Comparison of ENCODE assay signal across 17 mouse cellular contexts in genomic region chr14:32903203-32903602, GRCm38 (mm10). TPM values are rescaled to one million over a fixed set of nuclear protein-coding genes. Genes with fewer than 3 reads are reported as not detected.
"Had no signal": no experiment of that assay in that cellular context is flagged by ENCODE, and none has a peak within 500 bp of the region (broad histone marks: within the 10 kb centered on the region; RNA-seq: fewer than 3 reads in every experiment).

No protein-coding gene starts in this region.

- H3K27ac ChIP-seq: layer of hippocampus, adult 2 months; limb, embryonic 10.5 days; midbrain, embryonic 10.5 days; neural tube, embryonic 15.5 days had no signal

- H3K27me3 ChIP-seq: neural tube, embryonic 15.5 days had no signal

- H3K4me2 ChIP-seq: lung, embryonic 14.5 days; neural tube, embryonic 15.5 days had no signal

- H3K4me3 ChIP-seq: layer of hippocampus, adult 2 months; limb, embryonic 10.5 days; midbrain, embryonic 10.5 days; myocyte; neural tube, embryonic 15.5 days had no signal

- DNase-seq: kidney, adult 18-20 months; kidney, postnatal 10 days; kidney, postnatal 4 days; lung, embryonic 14.5 days; lung, postnatal 10 days; lung, postnatal 4 days; midbrain, embryonic 14.5 days; right cerebral cortex, adult 18-20 months; right cerebral cortex, postnatal 25 days; thymus, adult 18-20 months; thymus, postnatal 14 days had no signal

- H3K36me3 ChIP-seq: limb, embryonic 10.5 days; midbrain, embryonic 10.5 days; neural tube, embryonic 15.5 days had no signal

- H3K9ac ChIP-seq: lung, embryonic 14.5 days; neural tube, embryonic 15.5 days had no signal

- H3K4me1 ChIP-seq: limb, embryonic 10.5 days; midbrain, embryonic 10.5 days had no signal

- H3K9me3 ChIP-seq: limb, embryonic 10.5 days; midbrain, embryonic 10.5 days; neural tube, embryonic 15.5 days had no signal

RNA-seq across cellular contexts. Expression of gene Vstm4, which starts 46.6 kb away (rescaled TPM):
- total RNA-seq: megakaryocyte, adult 5-6 weeks had no signal
- polyA plus RNA-seq: myocyte had no signal
